Comparison of ENCODE assay signal across 7 mouse cellular contexts in the genomic region with DNA sequence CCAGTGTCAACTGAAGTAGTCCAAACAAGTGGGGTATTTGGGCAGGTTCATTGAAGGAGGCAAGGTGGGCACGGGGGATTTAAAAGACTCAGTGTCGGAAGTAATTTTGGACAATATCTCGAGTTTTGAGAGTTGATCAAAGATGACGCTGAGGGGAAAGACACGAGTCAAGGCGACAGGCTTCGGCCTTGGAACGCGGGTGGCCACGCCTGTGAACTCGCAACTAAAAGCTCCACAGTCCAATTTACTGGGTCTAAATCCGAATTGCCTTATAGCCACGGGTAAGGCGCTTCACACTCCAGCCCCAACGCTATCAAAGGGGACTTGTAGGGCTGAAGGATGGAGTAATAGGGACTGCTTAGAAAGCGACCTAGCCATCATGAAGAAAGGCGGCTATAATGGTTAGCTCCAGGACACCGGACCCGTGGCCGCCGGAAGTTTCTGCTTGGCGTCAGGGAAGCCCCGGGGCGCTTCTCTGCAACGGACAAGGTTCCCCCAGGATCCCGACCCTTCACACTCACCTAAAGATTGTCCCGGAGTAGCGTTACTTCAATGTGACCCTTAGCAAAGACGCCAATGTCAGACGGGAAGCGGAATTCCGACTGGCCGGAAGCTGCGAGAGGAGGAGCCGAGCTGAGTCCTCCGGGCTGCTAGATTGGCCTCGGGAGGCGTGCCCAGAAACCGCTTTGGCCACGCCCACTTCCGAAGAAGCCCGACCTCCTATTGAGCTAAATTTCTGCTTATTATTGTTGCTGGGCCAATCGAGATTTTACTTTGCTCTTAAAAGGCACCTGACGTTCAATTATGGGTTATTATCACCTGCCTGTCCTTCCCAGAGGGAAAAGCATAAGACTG. TPM values are rescaled to one million over a fixed set of nuclear protein-coding genes. Genes with fewer than 3 reads are reported as not detected.
DNase-seq lines count a peak whose midpoint lies in the region; ATAC-seq lines count a peak whose summit lies in the region.

A gene (minus strand): TSS at position 622 of the 855 bp plus-strand sequence.

- DNase-seq in adrenal gland, adult (ENCODE audit: inconsistent age in 2 of 2, low spot score in 1 of 2) = peak; percentile 90 to 94
- peak; percentile 95 for DNase-seq in embryo, embryonic 10 days (ENCODE audit: low spot score)
- DNase-seq in gastrocnemius, postnatal 10 days = peak; percentile 87
- peak; percentile 83 to 93 for DNase-seq in left cerebral cortex, postnatal 10 days (ENCODE audit: extremely low spot score in 1 of 2, low spot score in 2 of 2)
- DNase-seq in right cerebral cortex, postnatal 25 days = peak; percentile 86

- ATAC-seq in inflammation-experienced regulatory T-cells, adult 6 months = peak; percentile 100
- peak; percentile 96 for ATAC-seq in megakaryocyte-erythroid progenitor cell, adult 5-6 weeks (replicated peaks; ENCODE audit: low FRiP score, low TSS enrichment, poor library complexity, severe bottlenecking)

- intact Hi-C loops in left cerebral cortex, postnatal 10 days (cut with DNase I) = no loop called here

RNA-seq across cellular contexts. Expression of the gene that starts here (rescaled TPM):
- 1,000 to 10,000 TPM; 1,178 to 1,379 TPM for total RNA-seq in gastrocnemius, postnatal 10 days (2021)
- 100 to 1,000 TPM; 376 to 780 (median 668) TPM for polyA plus RNA-seq in inflammation-experienced regulatory T-cells, adult 6 months (2017; shearing (Covaris generic))
- total RNA-seq in left cerebral cortex, postnatal 10 days (2021) = 100 to 1,000 TPM; 736 to 789 TPM
- 569 and 755 TPM in 2 replicates for total RNA-seq in megakaryocyte-erythroid progenitor cell, adult 5-6 weeks (2014; fragmentation: Nextera tagmentation)
- 427 and 665 TPM in 2 replicates for total RNA-seq in megakaryocyte-erythroid progenitor cell, adult 5-6 weeks (2017)

Comparison
In these comparisons a context has a peak if more than half of its experiments do, and no peak if none do; other contexts are left out.
1. Peak in every context shown above with its lines: DNase-seq and ATAC-seq.